Mouse (Mus musculus) myocyte (in vitro differentiated cells): ENCODE measurements around the gene Cox14. TPM values are rescaled to one million over a fixed set of nuclear protein-coding genes. Genes with fewer than 3 reads are reported as not detected.
A peak's percentile ranks its signal among the peaks of the same experiment; 100 is the strongest.
"Not testable (repeated sequence)": the region's sequence is repeated elsewhere in the genome, so short reads cannot be mapped to it uniquely, and the experiment has no call there.

Source experiments
- H3K27me3 ChIP-seq: one replicate; pipeline ENCODE4 v1.6.1; 2011; ENCODE audit not compliant: control insufficient read depth, insufficient read depth, insufficient read length
- H3K36me3 ChIP-seq: one replicate; pipeline ENCODE4 v1.6.1; 2011; ENCODE audit not compliant: control insufficient read depth, insufficient read depth
- H3K4me2 ChIP-seq: one replicate; pipeline ENCODE4 v1.6.1; 2011; ENCODE audit warnings: low read depth, control low read depth
- H3K4me3 ChIP-seq: one replicate; pipeline ENCODE4 v1.5.1; 2011; ENCODE audit warnings: mild to moderate bottlenecking, control low read depth, moderate library complexity
- H3K79me2 ChIP-seq: one replicate; pipeline ENCODE4 v1.6.1; 2011; ENCODE audit not compliant: control insufficient read depth, insufficient read depth
- H3ac ChIP-seq: one replicate; pipeline ENCODE4 v1.6.1; 2011; ENCODE audit not compliant: control insufficient read depth, insufficient read length
- CEBPB ChIP-seq: IDR thresholded peaks from 2 replicates; pipeline ENCODE4 v1.6.1; 2011; ENCODE audit warnings: mild to moderate bottlenecking, moderate library complexity; ENCODE audit not compliant: poor library complexity, insufficient read depth, severe bottlenecking
- E2F4 ChIP-seq: IDR thresholded peaks from one replicate; pipeline ENCODE4 v1.6.1; 2011; ENCODE audit warnings: mild to moderate bottlenecking, control low read depth, moderate library complexity; ENCODE audit not compliant: insufficient read depth
- MAX ChIP-seq: IDR thresholded peaks from one replicate; pipeline ENCODE4 v1.6.1; 2011; ENCODE audit warnings: low read depth, mild to moderate bottlenecking, control low read depth
- MYOD1 ChIP-seq, 3 experiments: IDR thresholded peaks; one replicate each; pipeline ENCODE4 v1.6.1; 2011; ENCODE audit warnings: control low read depth in 2 of 3, low read depth in 2 of 3, mild to moderate bottlenecking in 2 of 3, moderate library complexity in 1 of 3; ENCODE audit not compliant: insufficient read length in 2 of 3, control insufficient read depth in 1 of 3
- MYOG ChIP-seq, 3 experiments: IDR thresholded peaks; one replicate each; pipeline ENCODE4 v1.6.1; 2011; ENCODE audit warnings: control low read depth in 2 of 3, low read depth in 2 of 3, mild to moderate bottlenecking in 2 of 3; ENCODE audit not compliant: insufficient read length in 2 of 3, control insufficient read depth in 1 of 3, insufficient read depth in 1 of 3
- POLR2A ChIP-seq: IDR thresholded peaks from one replicate; pipeline ENCODE4 v1.6.1; 2011; ENCODE audit warnings: low read depth, mild to moderate bottlenecking, control low read depth, moderate library complexity; ENCODE audit not compliant: insufficient read length
- POLR2AphosphoS2 ChIP-seq: IDR thresholded peaks from one replicate; pipeline ENCODE4 v1.6.1; 2011; ENCODE audit warnings: low read depth, control low read depth; ENCODE audit not compliant: insufficient read length
- REST ChIP-seq: IDR thresholded peaks from one replicate; pipeline ENCODE4 v1.6.1; 2011; ENCODE audit warnings: mild to moderate bottlenecking, control low read depth, moderate library complexity; ENCODE audit not compliant: insufficient read depth, insufficient read length
- SRF ChIP-seq: IDR thresholded peaks from one replicate; pipeline ENCODE4 v1.6.1; 2011; ENCODE audit warnings: low read depth; ENCODE audit not compliant: control insufficient read depth, insufficient read length
- TCF12 ChIP-seq: IDR thresholded peaks from one replicate; pipeline ENCODE4 v1.6.1; 2011; ENCODE audit warnings: mild to moderate bottlenecking, control low read depth; ENCODE audit not compliant: poor library complexity, insufficient read depth, severe bottlenecking
- TCF3 ChIP-seq: IDR thresholded peaks from one replicate; pipeline ENCODE4 v1.6.1; 2011; ENCODE audit warnings: low read depth, control low read depth; ENCODE audit not compliant: insufficient read length
- USF1 ChIP-seq: IDR thresholded peaks from one replicate; pipeline ENCODE4 v1.6.1; 2011; ENCODE audit warnings: low read depth, mild to moderate bottlenecking, control low read depth, moderate library complexity
- polyA plus RNA-seq: library from polyadenylated mRNA; unstranded; fragments of >200 nt; fragmentation: generic; extraction: Trizol; gene quantifications from one replicate; pipeline ENCODE4 v1.2.1, GENCODE M21; 2012; ENCODE audit warnings: missing spikeins

The Cox14 gene
- polyA plus RNA-seq, 1 experiment, result 410 TPM

- H3K79me2 ChIP-seq, result peaks cover 29% of the 10 kb centered on the region
- H3ac ChIP-seq, result peak overlapping the region; percentile 77
- H3K27me3 ChIP-seq, result no peaks in the 10 kb centered on the region
- H3K4me2 ChIP-seq, result peak overlapping the region; percentile 92
- TF ChIP-seq POLR2A, result no peak
- no peak for TF ChIP-seq SRF
- TF ChIP-seq USF1, result no peak
- no peak for TF ChIP-seq MYOG (IDR thresholded peaks at IDR 0.05; ENCODE audit: control insufficient read depth in 1 of 3, insufficient read depth in 1 of 3, insufficient read length in 2 of 3, low read depth in 2 of 3)
- no peak for TF ChIP-seq REST
- TF ChIP-seq E2F4, result no peak
- no peak for TF ChIP-seq TCF12
- no peak for TF ChIP-seq MAX
- TF ChIP-seq POLR2AphosphoS2, result no peak
- TF ChIP-seq TCF3, result no peak
- TF ChIP-seq CEBPB, result no peak
- TF ChIP-seq MYOD1 (IDR thresholded peaks at IDR 0.05; ENCODE audit: control insufficient read depth in 1 of 3, insufficient read length in 2 of 3, low read depth in 2 of 3), result no peak
- H3K4me3 ChIP-seq, result peak overlapping the region; percentile 52
- H3K36me3 ChIP-seq, result peaks cover 18% of the 10 kb centered on the region
Observed at GRCm38 (mm10) chr15:99726549-99726948, 1.1 kb downstream of the Cox14 start.

- peak overlapping the region; percentile 52 for H3K4me3 ChIP-seq
- peak overlapping the region; percentile 92 for H3K4me2 ChIP-seq
- H3K27me3 ChIP-seq, H3ac ChIP-seq: not testable (repeated sequence)
- peaks cover 29% of the 10 kb centered on the region for H3K79me2 ChIP-seq
- peaks cover 18% of the 10 kb centered on the region for H3K36me3 ChIP-seq
Observed at GRCm38 (mm10) chr15:99727039-99727438, 1.6 kb downstream of the Cox14 start.

GRCm38 (mm10) chr15:99727525-99727924, 2.1 kb downstream of the Cox14 start:
- peaks cover 29% of the 10 kb centered on the region for H3K79me2 ChIP-seq

DNA sequence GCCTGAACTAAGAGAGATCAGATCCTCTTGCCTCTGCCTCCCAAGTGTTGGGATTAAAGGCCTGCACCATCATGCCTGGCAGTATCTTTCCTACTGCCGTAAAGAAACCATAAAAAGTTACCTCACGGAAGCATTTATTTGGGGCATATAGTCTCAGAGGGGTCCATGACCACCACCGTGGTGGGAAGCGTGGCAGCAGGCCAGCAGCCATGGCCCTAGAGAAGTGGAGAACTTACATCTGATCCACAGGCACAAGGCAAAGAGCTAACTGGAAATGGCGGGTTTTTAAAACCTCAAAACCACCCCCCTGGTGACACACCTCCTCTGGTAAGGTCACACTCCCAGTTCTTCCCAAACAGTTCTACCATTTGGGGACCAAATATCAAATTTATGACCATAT, 2.8 kb downstream of the Cox14 start:
- Histone ChIP-seq H3K79me2 (peaks cover 29% of the 10 kb centered on the region), H3K4me2 (no peak overlapping the region), H3K27me3 (no peaks in the 10 kb centered on the region), H3K36me3 (peaks cover 25% of the 10 kb centered on the region), H3ac (no peak overlapping the region), H3K4me3 (no peak overlapping the region)
- no peak for TF ChIP-seq CEBPB
- no peak for TF ChIP-seq MAX
- TF ChIP-seq POLR2AphosphoS2, result no peak
- TF ChIP-seq POLR2A, result no peak
- no peak for TF ChIP-seq TCF12
- TF ChIP-seq TCF3, result no peak
- TF ChIP-seq MYOG (IDR thresholded peaks at IDR 0.05; ENCODE audit: control insufficient read depth in 1 of 3, insufficient read depth in 1 of 3, insufficient read length in 2 of 3, low read depth in 2 of 3), result no peak
- TF ChIP-seq REST, result no peak
- TF ChIP-seq SRF, result no peak

More at GRCm38 (mm10) chr15:99727525-99727924, 2.1 kb downstream of the Cox14 start:
- TF ChIP-seq MAX (no peak), MYOG (IDR thresholded peaks at IDR 0.05; ENCODE audit: control insufficient read depth in 1 of 3, insufficient read depth in 1 of 3, insufficient read length in 2 of 3, low read depth in 2 of 3) (no peak), E2F4 (no peak), POLR2AphosphoS2 (peak; percentile 62), SRF (no peak), USF1 (no peak), MYOD1 (IDR thresholded peaks at IDR 0.05; ENCODE audit: control insufficient read depth in 1 of 3, insufficient read length in 2 of 3, low read depth in 2 of 3) (no peak), POLR2A (no peak), TCF3 (no peak)
- no peak overlapping the region for H3K4me2 ChIP-seq
- H3ac ChIP-seq, result no peak overlapping the region
- H3K4me3 ChIP-seq, result no peak overlapping the region
- peaks cover 18% of the 10 kb centered on the region for H3K36me3 ChIP-seq
- no peaks in the 10 kb centered on the region for H3K27me3 ChIP-seq

DNA sequence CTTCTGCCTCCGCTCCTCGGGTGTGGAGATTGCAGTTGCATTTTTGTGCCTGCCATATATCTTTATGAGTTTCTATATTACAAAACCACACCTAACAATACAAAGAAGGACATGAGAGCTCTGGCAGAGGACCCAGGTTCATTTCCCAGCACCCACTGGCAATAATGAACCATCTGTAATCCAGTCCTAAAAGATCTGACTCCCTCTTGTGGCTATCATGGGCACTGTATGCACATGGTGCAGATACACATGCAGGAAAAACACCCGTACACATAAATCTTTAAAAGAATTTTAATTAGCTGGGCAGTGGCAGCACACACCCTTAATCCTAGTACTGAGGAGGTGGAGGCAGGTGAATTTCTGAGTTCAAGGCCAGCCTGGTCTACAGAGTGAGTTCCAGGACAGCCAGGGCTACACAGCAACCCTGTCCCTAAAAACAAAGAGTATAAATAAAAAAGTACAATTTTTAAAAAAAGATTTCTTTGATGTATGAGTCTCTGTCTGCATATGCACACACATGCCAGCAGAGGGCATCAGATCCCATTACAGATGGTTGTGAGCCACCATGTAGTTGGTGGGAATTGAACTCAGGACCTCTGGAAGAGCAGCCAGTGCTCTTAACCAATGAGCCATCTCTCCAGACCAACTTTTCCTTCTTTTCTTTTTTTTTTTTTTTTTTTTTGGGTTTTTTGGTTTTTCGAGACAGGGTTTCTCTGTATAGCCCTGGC, 3.8 kb downstream of the Cox14 start:
- Histone ChIP-seq H3ac (no peak overlapping the region), H3K4me2 (no peak overlapping the region), H3K4me3 (no peak overlapping the region), H3K36me3 (peaks cover 31% of the 10 kb centered on the region), H3K27me3 (no peaks in the 10 kb centered on the region), H3K79me2 (peaks cover 29% of the 10 kb centered on the region)
- TF ChIP-seq POLR2AphosphoS2 (no peak), POLR2A (no peak), MYOG (IDR thresholded peaks at IDR 0.05; ENCODE audit: control insufficient read depth in 1 of 3, insufficient read depth in 1 of 3, insufficient read length in 2 of 3, low read depth in 2 of 3) (no peak), SRF (no peak), TCF12 (no peak), TCF3 (no peak), E2F4 (no peak), REST (no peak), CEBPB (no peak), MYOD1 (IDR thresholded peaks at IDR 0.05; ENCODE audit: control insufficient read depth in 1 of 3, insufficient read length in 2 of 3, low read depth in 2 of 3) (no peak), USF1 (no peak), MAX (no peak)
